Mouse (Mus musculus) kidney, postnatal 36 days (tissue): ENCODE measurements around the gene Pofut1.

Source experiments
- DNase-seq, 2 experiments: peaks; one replicate each; pipeline ENCODE4 v3.0.0; 2021 to 2022; ENCODE audit warnings: mixed read lengths in 2 of 2

The Pofut1 gene

GRCm38 (mm10) chr2:153290938-153291928 lies 49.9 kb downstream of the Pofut1 start, which contains the start of gene Kif3b:
Kif3b (plus strand) TSS chr2:153291413.
- peak; percentile 91 to 92 for DNase-seq

DNA sequence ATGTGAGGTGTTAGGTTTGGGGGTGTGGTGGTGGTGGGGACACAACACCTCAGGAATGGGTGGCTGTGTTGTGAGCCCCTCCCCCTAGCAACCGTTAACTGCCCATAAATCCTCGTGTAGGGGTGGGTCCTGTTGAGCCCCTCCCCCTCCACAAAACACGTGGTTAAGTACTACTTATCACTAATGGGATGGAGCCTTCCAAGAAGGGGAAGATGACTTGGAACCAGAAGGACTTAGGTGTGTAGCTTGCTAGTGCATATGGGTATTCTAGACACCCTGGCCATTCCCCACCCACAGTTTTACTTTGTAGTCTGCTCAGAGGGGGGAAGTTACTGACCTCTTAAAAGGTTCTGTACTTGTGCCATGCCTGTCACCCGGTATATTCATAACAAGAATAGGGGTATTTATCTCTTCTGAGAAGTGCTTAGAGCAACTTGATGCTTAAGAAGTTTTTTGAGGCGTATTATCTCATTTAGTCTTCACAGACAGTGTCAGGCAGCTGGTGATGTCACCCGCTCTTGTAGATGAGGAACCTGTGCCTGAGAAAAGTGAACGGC lies 51.0 kb downstream of the Pofut1 start:
- peak; percentile 19 to 49 for DNase-seq

DNA sequence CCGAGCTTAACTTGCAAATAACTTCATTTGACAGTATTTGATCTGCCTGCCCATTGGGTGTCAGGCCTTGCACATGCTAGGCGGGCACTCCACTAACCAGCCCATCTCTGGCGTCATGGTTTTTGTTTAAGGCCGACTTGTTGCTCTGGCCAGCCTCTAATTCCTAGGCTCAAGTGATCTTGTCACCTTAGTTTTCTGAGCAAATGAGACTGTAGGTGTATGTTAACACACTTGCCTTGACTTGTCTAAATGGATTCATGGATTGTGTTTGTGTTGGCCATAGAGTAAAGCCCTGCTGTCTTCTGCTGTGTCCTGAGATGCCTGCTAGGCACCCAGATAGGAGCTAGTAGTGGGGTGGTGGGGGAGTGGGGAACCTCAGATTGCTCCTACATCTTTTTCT lies 53.9 kb downstream of the Pofut1 start:
- no peak for DNase-seq

DNA sequence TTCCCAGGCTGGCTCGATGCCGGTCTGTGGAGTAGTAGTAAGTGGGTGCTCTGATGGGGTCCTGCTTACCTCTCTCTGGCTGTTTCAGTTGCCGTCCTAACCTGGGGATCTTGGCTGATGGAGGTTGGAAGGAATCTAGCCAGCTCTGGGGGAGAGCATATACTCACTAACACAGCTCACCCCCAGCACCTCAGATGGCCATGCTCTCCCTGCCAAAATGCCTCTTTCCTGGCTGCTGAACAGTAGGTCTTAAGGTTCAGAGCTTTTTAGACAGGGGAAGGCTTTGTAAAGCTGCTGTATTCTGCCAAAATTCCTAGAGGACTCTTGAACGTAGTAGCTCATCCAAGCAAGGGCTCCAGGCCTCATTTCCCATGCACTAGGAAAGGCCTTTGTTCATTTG lies 56.4 kb downstream of the Pofut1 start:
- no peak for DNase-seq

DNA sequence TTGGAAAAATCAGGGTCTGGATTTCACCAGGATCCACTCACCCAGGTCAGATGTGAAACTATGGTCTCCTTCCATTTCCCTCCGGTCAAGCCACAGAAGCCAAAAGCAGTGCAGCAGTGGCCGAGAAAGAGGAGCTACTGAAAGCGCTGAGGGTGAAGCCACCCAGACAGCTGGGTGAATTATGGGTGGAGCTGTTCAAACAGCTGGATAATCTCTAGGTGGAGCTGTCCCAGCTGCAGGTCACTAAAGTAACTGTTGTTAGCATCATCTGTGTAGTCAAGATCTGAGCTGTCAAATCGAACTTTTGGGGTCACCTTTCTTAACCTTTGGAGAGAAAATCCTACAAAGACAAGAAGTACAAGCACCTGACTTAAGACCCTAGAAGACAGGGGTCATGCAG lies 57.1 kb downstream of the Pofut1 start:
- no peak for DNase-seq

DNA sequence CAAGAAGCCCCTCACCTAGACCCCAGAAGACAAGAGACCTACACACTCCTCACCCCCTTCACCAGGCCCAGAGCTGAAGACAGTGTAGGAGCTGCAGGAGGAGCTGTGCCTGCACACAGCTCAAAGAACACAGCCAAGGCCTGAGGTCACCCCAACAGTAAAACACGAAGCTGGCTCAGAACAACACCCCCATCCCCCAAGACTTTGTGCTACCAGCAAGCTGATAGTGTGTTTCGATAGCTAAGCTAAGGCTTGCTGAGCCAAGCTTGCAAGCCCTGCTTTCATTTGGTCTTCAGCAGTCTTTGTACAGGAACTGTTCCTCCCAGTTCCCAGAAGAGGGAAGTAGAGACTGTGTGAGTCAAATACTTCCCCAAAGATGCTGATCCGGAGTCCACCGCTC lies 57.5 kb downstream of the Pofut1 start:
- DNase-seq, result peak in 1 of 2 experiments; percentile 10

- DNase-seq, result no peak
Observed at GRCm38 (mm10) chr2:153301123-153301522, 59.8 kb downstream of the Pofut1 start.

DNA sequence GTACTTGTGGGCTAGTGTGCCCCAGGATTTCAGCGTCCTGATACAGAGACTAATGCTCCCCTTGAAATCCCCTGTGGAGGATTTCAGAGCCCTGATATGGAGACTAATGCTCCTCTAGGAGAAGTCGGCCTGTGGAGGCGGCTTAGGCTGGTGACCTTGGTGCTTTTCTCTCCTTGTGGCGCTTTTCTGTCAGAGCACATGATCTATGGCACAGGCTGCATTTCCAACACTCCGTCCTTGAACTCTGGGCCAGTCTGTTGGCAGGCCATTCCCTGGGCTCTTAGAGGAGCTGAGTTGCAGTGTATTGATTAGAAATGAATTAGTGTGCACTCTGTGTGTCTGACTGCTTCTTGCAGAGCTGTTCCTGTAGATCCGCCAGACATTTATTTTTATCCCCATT lies 63.9 kb downstream of the Pofut1 start:
- peak in 1 of 2 experiments; percentile 26 for DNase-seq

GRCm38 (mm10) chr2:153308586-153308985 lies 67.3 kb downstream of the Pofut1 start:
- no peak for DNase-seq

GRCm38 (mm10) chr2:153309106-153309505 lies 67.8 kb downstream of the Pofut1 start:
- no peak for DNase-seq

DNA sequence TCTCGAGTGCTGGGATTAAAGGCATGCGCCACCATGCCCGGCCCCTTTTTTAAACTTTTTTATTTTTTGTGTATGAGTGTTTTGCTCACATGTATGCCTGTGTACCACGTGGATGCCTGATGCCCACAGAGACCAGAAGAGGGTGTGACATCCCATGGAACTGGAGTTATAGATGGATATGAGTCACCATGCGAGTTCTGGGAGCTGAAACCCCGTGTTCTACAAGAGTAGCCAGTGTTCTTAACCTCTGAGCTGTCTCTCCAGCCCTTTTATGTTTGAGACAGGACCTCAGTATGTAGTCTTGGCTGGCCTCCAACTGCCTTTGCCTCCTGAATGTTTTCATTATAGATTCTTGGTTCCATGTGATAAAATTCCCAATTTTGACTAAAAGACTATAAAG lies 68.9 kb downstream of the Pofut1 start:
- DNase-seq, result no peak

DNA sequence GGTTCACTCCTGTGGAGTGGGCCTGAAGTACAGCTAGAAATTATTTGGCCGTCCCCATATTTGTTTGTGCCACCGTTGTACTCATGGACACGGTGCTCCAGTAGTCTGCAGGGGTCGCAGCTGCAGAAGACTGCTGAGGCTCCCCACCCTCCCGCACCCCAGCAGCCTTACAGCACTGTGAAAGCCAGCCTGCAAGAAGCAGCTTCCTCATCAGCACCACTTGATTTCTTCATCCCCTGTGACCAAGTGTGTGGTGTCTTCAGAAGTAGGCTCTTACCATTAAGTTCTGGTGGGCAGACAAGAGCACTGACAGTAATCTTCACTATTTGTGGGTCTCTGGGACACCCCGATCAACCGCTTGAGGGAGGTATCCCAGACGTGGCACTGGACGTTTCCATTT lies 71.6 kb downstream of the Pofut1 start:
- no peak for DNase-seq

- no peak for DNase-seq
Observed at GRCm38 (mm10) chr2:153318408-153318807, 77.1 kb downstream of the Pofut1 start.

GRCm38 (mm10) chr2:153319036-153319643 lies 77.8 kb downstream of the Pofut1 start:
- DNase-seq, result peak in 1 of 2 experiments; percentile 26
